Mouse (Mus musculus): ENCODE measurements at regions not wholly inside any gene's neighbourhood (a gene's known extent, or its start where the extent isn't known, plus 50 kb on each side); places are given as distances from the start of the nearest gene placed in this dataset.
A peak's percentile ranks its signal among the peaks of the same experiment; 100 is the strongest.

DNA sequence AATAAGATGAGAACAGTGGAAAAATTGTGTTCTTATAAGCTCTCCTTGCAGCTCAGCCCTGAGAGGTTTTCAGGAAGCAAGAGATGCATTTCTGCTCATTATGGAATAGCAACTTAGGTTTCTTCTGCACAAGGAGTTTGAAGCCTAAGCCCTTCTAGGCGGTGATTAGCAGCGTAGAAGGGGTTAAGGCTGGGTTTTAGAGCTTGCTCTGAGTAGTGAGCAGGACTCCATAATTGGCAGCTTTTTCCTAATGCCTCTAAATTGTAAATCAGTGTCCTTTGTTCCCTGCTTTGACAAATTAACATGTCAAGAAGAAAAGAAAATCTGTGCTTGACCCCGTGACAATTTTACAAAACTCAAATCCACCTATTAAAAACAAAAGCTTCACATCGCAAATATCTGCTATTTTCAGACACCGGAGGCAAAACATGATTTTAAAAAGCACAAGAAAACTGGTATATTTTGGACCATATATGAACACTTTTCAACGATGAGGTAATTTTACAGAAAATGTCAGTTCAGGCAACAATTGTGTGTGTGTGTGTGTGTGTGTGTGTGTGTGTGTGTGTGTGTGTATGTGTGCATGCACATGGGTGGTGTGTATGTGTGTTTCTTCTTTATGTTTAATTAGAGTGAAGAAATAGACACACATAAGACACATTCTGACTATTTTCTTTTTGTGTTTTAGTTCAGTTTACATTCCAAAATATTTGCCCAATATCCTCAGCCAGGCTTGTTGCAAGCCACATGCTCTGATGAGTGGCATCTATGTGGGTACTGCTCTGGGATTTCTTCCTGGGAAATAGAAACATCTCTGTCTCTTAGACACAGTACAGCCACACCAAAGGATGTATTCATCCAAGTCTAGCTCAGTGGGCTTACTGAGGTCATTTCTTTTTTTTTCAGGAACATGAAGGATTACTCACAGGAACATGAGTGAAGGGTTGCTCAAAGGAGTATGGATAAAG, 804.3 kb downstream of the Tmem132b start:
- no peak for DNase-seq

GRCm38 (mm10) chr5:126337884-126338283, 806.3 kb downstream of the Tmem132b start:
- DNase-seq, result no peak

GRCm38 (mm10) chr5:126343570-126343969, 812.0 kb downstream of the Tmem132b start:
- no peak for DNase-seq

DNA sequence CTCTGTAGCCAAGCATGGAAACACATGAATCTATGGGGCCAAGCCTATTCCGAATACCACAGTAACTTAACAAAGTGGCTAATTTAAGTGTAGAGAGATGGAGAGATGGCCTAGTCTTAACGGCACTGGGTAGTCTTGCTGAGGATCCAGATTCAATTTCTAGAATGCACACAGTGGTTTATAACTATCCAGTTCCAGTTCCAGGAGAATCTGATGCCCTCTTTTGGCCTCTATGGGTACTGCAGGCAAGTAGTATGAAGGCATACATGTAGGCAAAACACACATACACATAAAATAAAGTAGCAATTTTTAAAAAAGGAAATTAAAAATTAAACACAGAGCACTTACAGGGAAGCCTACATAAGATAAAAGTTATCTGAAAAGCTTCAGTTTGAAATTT, 819.4 kb downstream of the Tmem132b start:
- no peak for DNase-seq

GRCm38 (mm10) chr5:126369436-126369835, 837.9 kb downstream of the Tmem132b start:
- DNase-seq, result no peak

DNA sequence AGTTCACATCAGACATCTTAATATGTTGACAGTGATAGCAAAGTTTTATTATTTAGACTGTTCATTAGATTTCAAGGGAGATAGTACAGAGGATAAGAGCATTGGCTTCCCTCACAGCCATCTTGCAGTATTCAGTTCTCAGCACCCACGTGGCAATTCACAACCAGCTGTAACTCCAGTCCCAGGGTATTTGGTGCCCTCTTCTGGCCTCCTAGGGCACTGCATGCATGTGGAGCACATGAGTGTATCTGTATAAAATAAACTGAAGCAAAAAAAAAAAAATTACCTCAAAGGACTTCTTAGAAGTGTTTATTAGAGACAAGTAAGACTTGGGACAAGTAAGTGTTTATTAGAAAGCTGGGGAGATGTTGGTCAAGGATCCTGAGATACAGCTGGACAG, 849.3 kb upstream of the Tmem132c start:
- DNase-seq, result no peak

DNA sequence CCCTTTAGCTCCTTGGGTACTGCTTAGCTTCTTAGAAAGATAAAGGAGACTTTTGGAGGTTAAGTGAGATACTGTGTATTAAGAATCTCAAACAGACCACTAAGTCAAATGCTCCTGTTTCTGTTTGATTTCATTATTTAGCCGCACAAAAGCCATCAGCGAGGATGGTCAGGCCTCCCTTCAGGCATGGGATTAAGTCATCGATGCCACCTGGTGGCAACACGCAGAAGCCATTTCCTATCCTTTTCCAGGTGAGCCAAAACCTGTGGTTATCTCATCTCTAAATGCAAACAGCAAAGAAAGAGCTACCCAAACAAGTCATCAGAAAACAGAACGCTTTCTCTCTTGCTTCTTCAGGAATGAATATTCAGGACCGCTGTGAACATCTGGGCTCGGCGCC, 846.3 kb upstream of the Tmem132c start:
- DNase-seq, result peak; percentile 54 to 59

GRCm38 (mm10) chr5:126431748-126432147, 809.9 kb upstream of the Tmem132c start:
- peak in 1 of 2 experiments; percentile 5 for DNase-seq

DNA sequence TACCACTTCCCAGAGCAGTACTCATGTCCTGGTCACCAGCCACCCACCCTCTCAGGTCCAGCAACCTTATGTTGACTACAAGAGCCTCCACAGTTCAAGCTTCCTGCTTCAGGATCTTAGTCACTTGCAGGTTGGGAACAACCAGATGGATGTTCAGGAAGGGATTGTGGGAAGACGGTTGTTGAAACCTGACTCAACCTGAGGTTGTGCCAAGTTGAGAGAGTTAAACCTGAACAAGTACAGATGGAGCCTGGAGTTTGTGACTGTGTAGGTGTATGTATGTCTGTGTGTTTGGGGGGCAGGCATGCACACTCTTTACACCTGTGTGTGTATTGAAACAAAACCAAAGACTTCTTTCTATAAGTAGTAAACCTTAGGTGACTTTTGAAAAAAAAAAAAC, 802.9 kb upstream of the Tmem132c start:
- DNase-seq, result no peak

GRCm38 (mm10) chr5:126440516-126440915, 801.1 kb upstream of the Tmem132c start:
- DNase-seq, result no peak

GRCm38 (mm10) chr5:126475761-126476160, 765.8 kb upstream of the Tmem132c start:
- DNase-seq, result no peak

DNA sequence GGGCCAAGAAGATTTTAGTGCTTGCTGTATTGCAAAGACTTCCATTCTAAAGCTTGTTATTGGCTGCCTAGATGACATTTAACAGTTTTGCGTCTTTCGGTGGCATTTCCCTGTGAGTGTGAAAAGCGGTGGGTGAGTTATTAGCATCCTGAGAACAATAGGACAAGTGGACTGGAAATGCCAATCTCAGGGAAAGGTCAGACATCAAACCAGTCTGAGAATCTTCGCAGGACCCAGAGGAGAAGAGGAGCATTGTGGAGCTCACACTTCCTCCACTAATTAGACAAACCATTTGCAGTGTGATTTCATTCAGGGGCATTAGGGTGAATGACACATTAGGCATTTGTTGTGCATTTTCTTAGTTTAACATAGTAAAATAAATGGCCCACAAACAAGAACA, 719.5 kb upstream of the Tmem132c start:
- DNase-seq, result no peak

- no peak for DNase-seq
Observed at GRCm38 (mm10) chr5:126525863-126526262, 715.7 kb upstream of the Tmem132c start.

DNA sequence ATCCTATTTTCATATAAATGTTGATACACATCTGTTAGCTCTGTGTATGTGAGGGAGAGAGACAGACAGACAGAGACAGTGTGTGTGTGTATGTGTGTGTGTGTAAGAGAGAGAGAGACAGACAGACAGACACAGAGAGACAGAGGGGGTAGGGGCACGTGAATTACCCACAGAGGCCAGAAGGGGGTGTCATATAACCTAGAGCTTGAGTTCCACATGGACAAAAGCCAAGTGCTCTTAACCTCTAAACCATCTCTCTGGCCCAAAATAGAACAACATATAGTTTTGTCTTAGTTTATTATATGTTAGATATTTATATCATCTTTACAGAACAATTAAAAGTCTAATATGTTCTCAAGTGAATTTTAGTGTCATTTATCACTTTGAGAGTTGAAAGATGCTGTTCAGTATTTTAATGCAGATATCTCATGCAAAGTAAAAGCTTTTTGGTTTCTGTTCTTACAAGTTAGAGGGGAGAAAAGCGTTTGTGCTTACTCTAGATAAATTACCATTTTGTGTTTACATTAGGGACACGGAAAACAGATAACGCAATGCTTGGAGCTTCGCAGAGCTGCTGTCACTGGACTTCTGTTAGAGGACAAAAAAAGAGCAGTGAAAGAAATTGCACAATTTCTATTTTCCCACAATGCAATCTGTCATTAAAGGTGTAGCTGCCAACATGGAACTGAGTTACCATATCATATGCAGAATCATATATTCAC, 710.6 kb upstream of the Tmem132c start:
- peak in 1 of 2 experiments; percentile 5 for DNase-seq

DNA sequence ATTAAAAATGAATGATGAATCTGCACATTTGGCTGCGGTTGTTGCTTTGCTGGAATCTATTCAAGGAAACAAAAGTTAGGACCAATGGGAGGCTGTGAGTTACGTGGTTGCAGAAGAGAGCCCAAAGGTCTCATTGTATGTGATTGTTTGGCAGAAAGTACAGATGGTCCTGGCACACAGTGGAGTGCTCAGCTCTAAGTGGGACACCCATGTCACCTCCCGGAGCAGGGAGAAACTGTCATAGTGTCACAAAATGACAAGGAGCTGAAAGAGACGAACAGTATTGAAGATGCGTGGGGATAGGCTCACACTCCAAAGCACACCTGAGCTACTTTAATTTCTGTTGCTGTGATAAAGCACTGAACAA, 710.1 kb upstream of the Tmem132c start:
- DNase-seq, result no peak

- no peak for DNase-seq
Observed at GRCm38 (mm10) chr5:126531975-126532374, 709.6 kb upstream of the Tmem132c start.

DNA sequence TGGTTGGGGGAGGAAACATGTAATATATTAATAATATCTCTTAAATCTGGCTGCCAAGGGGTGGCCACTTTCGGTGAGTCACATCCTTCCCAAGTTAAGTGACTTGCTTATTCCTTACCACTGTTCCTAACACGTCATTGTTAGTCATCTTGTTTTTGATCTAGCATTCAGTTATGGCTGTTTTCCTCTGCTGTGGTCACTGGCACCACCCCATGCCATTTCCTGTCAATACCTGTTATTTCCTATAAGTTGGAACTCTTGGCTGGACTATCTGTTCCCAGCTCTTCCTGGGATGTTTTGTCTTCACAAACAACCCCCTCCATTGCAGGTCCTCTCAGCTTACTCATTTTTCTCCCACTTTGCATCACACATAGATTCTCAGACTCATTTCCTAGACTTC, 703.5 kb upstream of the Tmem132c start:
- no peak for DNase-seq

DNA sequence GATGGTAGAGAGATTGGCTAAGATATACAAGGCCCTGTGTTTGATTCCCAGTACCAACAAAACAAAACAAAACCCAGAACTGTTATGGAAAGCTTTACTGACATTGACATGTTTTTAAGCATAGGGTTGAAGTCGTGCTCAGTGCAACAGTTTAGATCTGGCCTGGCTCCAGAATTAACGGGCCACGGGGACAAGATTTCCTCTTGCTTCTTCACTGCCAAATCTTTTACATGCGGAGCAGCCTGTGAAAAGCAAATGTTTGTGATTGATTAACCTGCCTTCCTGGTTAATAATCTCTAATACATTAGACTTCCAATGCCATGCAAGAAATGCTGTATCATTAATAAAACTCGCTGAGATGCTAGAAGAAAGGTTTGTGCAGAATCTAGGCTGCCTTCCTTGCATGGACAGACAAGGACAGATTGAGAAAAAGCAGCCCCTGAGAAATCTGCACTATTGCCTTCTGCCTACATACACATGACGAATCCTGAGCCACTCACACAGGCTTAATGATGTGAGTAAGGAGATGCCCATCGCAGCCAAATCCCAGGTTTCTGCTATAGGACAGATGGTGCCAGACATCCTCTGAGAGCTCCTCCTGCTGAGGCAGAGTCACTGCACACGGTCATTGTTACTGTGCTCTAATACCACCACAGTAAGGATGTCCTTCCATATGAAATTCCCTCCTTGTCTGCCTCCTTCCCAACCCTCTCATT, 697.2 kb upstream of the Tmem132c start:
- peak; percentile 62 to 68 for DNase-seq

GRCm38 (mm10) chr5:126547841-126548240, 693.8 kb upstream of the Tmem132c start:
- no peak for DNase-seq

DNA sequence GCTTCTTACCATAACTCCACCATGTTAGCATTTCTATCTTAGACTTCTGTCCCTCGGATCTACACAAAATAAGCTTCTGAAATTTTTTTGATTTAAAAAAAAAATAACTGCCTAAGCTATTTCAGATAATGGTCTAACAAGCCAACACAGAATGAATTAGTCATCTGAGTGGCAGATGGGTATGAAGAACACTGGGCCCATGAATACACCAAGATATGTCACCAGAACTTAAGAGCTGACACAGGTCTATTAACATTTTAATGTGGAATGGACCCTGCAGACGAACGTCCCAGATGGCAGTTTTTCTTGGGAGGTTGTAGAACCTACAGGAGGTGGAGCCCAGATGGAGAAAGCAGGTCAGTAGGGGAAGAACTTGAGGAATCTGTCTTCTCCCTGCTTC, 689.9 kb upstream of the Tmem132c start:
- no peak for DNase-seq

GRCm38 (mm10) chr5:126559011-126559410, 682.6 kb upstream of the Tmem132c start:
- DNase-seq, result no peak

DNA sequence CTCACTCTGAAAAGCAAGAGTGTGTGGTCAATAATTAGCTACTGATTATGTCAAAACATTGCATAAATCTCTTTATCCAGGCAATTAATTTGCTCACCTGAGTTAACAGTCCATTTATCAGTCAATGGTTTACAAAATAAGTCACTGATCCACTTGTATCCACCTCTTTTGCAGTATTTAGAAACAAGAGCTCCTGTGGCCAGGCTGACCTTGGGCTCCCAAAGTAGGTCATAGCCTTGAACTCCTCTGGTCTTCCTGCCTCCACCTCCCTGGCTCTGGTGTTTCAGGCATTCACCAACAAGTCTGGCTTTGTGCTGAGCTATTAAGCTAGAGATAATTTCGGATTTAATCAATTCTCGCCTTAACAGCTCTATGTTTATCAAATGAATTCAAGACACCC, 675.8 kb upstream of the Tmem132c start:
- no peak for DNase-seq

- no peak for DNase-seq
Observed at GRCm38 (mm10) chr5:126566226-126566625, 675.4 kb upstream of the Tmem132c start.

Measured in cerebellum, postnatal 14 days (tissue).